Mouse (Mus musculus): ENCODE data around the gene Bmper. TPM values are rescaled to one million over a fixed set of nuclear protein-coding genes. Genes with fewer than 3 reads are reported as not detected.

Gene Bmper
- polyA plus RNA-seq, 1 experiment from 2014 or later: 8.4 TPM

DNA sequence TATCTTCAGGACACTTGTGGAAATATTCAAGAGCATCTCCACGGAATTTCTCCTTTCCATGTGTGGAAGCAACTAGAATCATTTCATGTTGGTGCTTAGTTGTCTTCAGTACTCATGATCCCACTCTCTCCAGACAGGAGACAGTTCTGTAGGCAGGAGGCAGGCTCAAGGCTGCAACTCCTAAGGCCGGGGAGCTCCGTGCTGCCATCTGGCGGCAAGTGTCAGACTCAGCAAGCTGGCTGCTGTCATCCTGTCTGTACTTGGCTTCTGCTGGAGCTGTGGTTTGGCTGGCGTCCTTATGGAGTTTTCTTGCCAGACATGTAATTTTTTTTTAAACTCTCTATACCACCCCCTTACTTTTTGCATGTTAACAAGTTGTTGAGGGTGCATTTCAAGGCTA, 27.1 kb downstream of the Bmper start:
- 12% methylated on average over 5 of the region's 5 CpGs for WGBS
- Histone ChIP-seq H3K36me3 (replicated peaks; ENCODE audit: control insufficient read depth, insufficient read depth) (no peaks in the 10 kb centered on the region), H3K4me1 (replicated peaks; ENCODE audit: control insufficient read depth, insufficient read depth, low read length) (peaks cover 9% of the 10 kb centered on the region), H3K9me3 (ENCODE audit: control insufficient read depth, low read length) (no peaks in the 10 kb centered on the region), H3K4me2 (replicated peaks) (no peak overlapping the region), H3K27me3 (ENCODE audit: control insufficient read depth, insufficient read depth, low read length) (no peaks in the 10 kb centered on the region; the same call in 1 of the 2 replicates), H3K9ac (no peak overlapping the region), H3K27ac (no peak overlapping the region), H3K4me3 (replicated peaks; ENCODE audit: low read length) (no peak overlapping the region)
- DNase-seq (ENCODE audit: low spot score) (peak; percentile 84), ATAC-seq (ENCODE audit: low FRiP score) (peak; percentile 72; the same call in 1 of the 2 replicates)

- Histone ChIP-seq H3K9me3 (ENCODE audit: control insufficient read depth, low read length) (no peaks in the 10 kb centered on the region), H3K9ac (no peak overlapping the region), H3K4me2 (replicated peaks) (no peak overlapping the region), H3K27ac (no peak overlapping the region), H3K4me1 (replicated peaks; ENCODE audit: control insufficient read depth, insufficient read depth, low read length) (peaks cover 9% of the 10 kb centered on the region), H3K36me3 (replicated peaks; ENCODE audit: control insufficient read depth, insufficient read depth) (no peaks in the 10 kb centered on the region), H3K27me3 (ENCODE audit: control insufficient read depth, insufficient read depth, low read length) (no peaks in the 10 kb centered on the region), H3K4me3 (replicated peaks; ENCODE audit: low read length) (no peak overlapping the region)
- 91% methylated on average over 6 of the region's 6 CpGs for WGBS
- DNase-seq (ENCODE audit: low spot score) (no peak), ATAC-seq (ENCODE audit: low FRiP score) (no peak)
These were observed 28.1 kb downstream of the Bmper start for GRCm38 (mm10) chr9:23251001-23251400.

- Histone ChIP-seq H3K9me3 (ENCODE audit: control insufficient read depth, low read length) (no peaks in the 10 kb centered on the region), H3K4me2 (replicated peaks) (no peak overlapping the region), H3K9ac (no peak overlapping the region), H3K36me3 (replicated peaks; ENCODE audit: control insufficient read depth, insufficient read depth) (no peaks in the 10 kb centered on the region), H3K4me3 (replicated peaks; ENCODE audit: low read length) (no peak overlapping the region), H3K27ac (no peak overlapping the region), H3K4me1 (replicated peaks; ENCODE audit: control insufficient read depth, insufficient read depth, low read length) (peaks cover 9% of the 10 kb centered on the region), H3K27me3 (ENCODE audit: control insufficient read depth, insufficient read depth, low read length) (no peaks in the 10 kb centered on the region)
- DNase-seq (ENCODE audit: low spot score) (no peak), ATAC-seq (ENCODE audit: low FRiP score) (no peak)
- WGBS: 77% methylated on average over 6 of the region's 6 CpGs
These were observed 30.7 kb downstream of the Bmper start for GRCm38 (mm10) chr9:23253624-23254023.

DNA sequence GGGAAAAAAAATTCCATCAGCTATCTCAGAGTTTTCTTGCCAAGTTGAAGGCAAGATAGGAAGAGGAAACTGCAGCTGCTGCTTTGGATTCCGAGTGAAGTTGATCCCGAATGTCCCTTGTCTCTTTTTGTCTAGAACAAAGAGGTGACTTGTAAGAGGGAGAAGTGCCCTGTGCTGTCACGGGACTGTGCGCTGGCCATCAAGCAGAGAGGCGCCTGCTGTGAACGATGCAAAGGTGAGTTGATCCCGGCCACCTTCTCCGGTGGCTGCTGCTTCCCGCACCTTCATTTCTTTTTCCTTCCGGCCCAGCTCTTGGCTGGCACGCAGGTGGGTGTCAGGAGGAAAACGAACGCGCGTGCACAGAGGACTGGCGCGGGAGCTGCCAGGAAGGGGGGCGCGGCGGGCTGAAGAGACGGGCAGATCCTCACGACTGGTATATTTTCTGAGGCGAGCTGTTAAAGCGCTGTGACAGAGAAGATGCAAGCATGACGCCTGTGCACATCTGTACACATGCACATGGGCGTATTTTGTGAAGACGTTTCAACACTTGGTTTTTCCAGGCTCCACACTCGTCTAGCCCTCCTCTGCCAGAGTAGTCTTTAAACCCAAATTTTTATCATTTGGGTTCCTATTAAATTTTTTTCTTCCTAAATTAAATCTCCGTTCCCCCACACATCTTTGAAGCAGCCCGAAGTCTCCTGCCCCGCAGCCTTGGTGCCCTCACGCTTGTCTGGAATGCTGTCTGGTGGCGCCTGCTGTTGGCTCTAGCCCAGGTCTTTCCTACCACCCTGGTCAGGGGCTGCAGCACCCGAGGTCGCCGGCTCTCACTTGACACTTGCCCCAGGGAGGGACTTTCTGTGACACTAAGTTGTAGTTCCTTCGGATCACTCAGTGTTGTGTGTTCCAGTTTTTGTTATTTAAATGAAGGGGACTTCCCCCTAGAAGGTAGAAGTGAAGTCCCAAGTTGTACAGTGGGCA, 31.6 kb downstream of the Bmper start:
- DNase-seq (ENCODE audit: low spot score) (peak; percentile 40), ATAC-seq (ENCODE audit: low FRiP score) (peak; percentile 54; the same call in 1 of the 2 replicates)
- 39% methylated on average over 37 of the region's 37 CpGs for WGBS
- H3K27ac ChIP-seq: no peak overlapping the region
- no peaks in the 10 kb centered on the region for H3K36me3 ChIP-seq (replicated peaks; ENCODE audit: control insufficient read depth, insufficient read depth)
- H3K4me1 ChIP-seq (replicated peaks; ENCODE audit: control insufficient read depth, insufficient read depth, low read length): peaks cover 9% of the 10 kb centered on the region
- H3K4me2 ChIP-seq (replicated peaks): peak overlapping the region; percentile 52
- H3K27me3 ChIP-seq (ENCODE audit: control insufficient read depth, insufficient read depth, low read length): no peaks in the 10 kb centered on the region
- peak overlapping the region; percentile 49; the same call in 1 of the 2 replicates for H3K9ac ChIP-seq
- H3K4me3 ChIP-seq (replicated peaks; ENCODE audit: low read length): peak overlapping the region; percentile 25
- peaks cover 6% of the 10 kb centered on the region; the same call in 1 of the 2 replicates for H3K9me3 ChIP-seq (ENCODE audit: control insufficient read depth, low read length)

DNA sequence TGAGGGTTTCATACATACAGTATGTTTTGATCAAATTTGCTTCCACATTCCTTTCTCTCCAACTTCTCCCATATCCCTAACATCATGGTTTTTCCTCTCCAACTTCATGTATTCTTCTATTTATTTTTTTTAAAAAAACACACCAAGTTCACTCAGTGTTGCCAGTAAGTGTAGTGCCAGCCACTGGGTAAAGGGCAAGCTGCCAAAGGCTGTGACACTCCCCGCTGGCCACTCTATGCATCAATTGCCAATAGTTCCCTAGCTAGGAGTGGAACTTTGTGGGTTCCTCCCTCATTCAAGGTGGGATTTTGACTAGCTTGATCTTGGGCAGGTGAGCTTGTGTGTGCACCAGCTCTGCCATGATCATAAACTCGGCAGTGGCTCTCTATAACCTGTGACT, 33.0 kb downstream of the Bmper start:
- ATAC-seq (ENCODE audit: low FRiP score) (no peak), DNase-seq (ENCODE audit: low spot score) (no peak)
- Histone ChIP-seq H3K9me3 (ENCODE audit: control insufficient read depth, low read length) (peaks cover 10% of the 10 kb centered on the region; the same call in 1 of the 2 replicates), H3K4me3 (replicated peaks; ENCODE audit: low read length) (no peak overlapping the region), H3K9ac (no peak overlapping the region), H3K4me2 (replicated peaks) (no peak overlapping the region), H3K27ac (no peak overlapping the region), H3K27me3 (ENCODE audit: control insufficient read depth, insufficient read depth, low read length) (no peaks in the 10 kb centered on the region), H3K36me3 (replicated peaks; ENCODE audit: control insufficient read depth, insufficient read depth) (no peaks in the 10 kb centered on the region), H3K4me1 (replicated peaks; ENCODE audit: control insufficient read depth, insufficient read depth, low read length) (peaks cover 9% of the 10 kb centered on the region)
- 86% methylated on average over 2 of the region's 2 CpGs for WGBS

DNA sequence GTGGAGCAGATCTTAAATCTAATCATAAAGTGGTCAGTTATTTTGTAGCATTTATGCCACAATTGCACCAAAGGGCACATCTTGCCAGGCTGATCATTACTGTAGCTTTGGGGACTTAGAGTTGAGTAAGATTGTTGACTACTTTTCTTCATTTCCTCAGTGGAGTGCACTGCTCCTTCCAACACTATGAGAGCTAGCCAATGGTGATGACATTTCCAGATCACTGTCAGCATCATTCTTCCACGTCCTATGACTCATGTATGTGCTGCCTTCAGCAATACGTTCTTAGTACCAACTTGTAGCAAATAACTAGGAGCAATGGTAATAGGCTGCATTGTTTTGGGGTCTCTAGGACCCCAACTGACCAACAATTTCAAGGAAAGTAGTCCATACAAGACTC, 33.7 kb downstream of the Bmper start:
- no peaks in the 10 kb centered on the region for H3K27me3 ChIP-seq (ENCODE audit: control insufficient read depth, insufficient read depth, low read length)
- H3K9me3 ChIP-seq (ENCODE audit: control insufficient read depth, low read length): peaks cover 10% of the 10 kb centered on the region; the same call in 1 of the 2 replicates
- H3K4me3 ChIP-seq (replicated peaks; ENCODE audit: low read length): no peak overlapping the region
- H3K9ac ChIP-seq: no peak overlapping the region
- WGBS: 91% methylated on average over 2 of the region's 2 CpGs
- no peak for DNase-seq (ENCODE audit: low spot score)
- no peak overlapping the region for H3K27ac ChIP-seq
- H3K4me2 ChIP-seq (replicated peaks): no peak overlapping the region
- peaks cover 9% of the 10 kb centered on the region for H3K4me1 ChIP-seq (replicated peaks; ENCODE audit: control insufficient read depth, insufficient read depth, low read length)
- no peaks in the 10 kb centered on the region for H3K36me3 ChIP-seq (replicated peaks; ENCODE audit: control insufficient read depth, insufficient read depth)
- no peak for ATAC-seq (ENCODE audit: low FRiP score)

- no peak for ATAC-seq (ENCODE audit: low FRiP score)
- no peak for DNase-seq (ENCODE audit: low spot score)
- WGBS: 91% methylated on average over 3 of the region's 3 CpGs
These were observed 39.0 kb downstream of the Bmper start for GRCm38 (mm10) chr9:23261834-23262233.

DNA sequence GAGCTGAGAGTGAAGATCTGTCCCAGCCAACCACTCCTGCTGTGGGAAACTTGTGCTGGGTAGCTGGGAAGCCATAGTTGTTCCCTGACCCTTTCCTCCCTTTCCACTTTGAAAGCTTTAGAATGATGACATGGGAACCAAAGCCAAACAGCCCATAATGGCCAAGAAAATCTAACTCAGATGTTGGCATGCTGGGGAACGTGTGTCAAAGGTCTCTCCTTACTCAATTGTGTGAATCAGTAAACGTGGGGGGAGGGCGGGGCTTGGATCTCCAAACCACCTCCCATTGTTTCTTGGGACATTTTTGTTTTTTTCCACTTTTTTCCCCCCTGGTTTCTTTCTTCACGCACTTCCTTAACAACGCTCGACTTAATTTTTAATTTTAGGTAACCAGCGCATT, 40.0 kb downstream of the Bmper start:
- H3K9ac ChIP-seq: no peak overlapping the region
- 79% methylated on average over 7 of the region's 7 CpGs for WGBS

More at GRCm38 (mm10) chr9:23261834-23262233, 39.0 kb downstream of the Bmper start:
- Histone ChIP-seq H3K4me1 (replicated peaks; ENCODE audit: control insufficient read depth, insufficient read depth, low read length) (no peaks in the 10 kb centered on the region), H3K36me3 (replicated peaks; ENCODE audit: control insufficient read depth, insufficient read depth) (no peaks in the 10 kb centered on the region), H3K4me3 (replicated peaks; ENCODE audit: low read length) (no peak overlapping the region), H3K9me3 (ENCODE audit: control insufficient read depth, low read length) (peaks cover 10% of the 10 kb centered on the region; the same call in 1 of the 2 replicates), H3K27ac (no peak overlapping the region), H3K27me3 (ENCODE audit: control insufficient read depth, insufficient read depth, low read length) (no peaks in the 10 kb centered on the region), H3K9ac (no peak overlapping the region), H3K4me2 (replicated peaks) (no peak overlapping the region)

GRCm38 (mm10) chr9:23264471-23264870, 41.6 kb downstream of the Bmper start:
- Histone ChIP-seq H3K27me3 (ENCODE audit: control insufficient read depth, insufficient read depth, low read length) (no peaks in the 10 kb centered on the region), H3K4me2 (replicated peaks) (no peak overlapping the region), H3K4me3 (replicated peaks; ENCODE audit: low read length) (no peak overlapping the region), H3K27ac (no peak overlapping the region), H3K4me1 (replicated peaks; ENCODE audit: control insufficient read depth, insufficient read depth, low read length) (no peaks in the 10 kb centered on the region), H3K9me3 (ENCODE audit: control insufficient read depth, low read length) (peaks cover 5% of the 10 kb centered on the region; the same call in 1 of the 2 replicates), H3K36me3 (replicated peaks; ENCODE audit: control insufficient read depth, insufficient read depth) (no peaks in the 10 kb centered on the region), H3K9ac (no peak overlapping the region)
- WGBS: 85% methylated on average over 4 of the region's 4 CpGs
- DNase-seq (ENCODE audit: low spot score): no peak
- ATAC-seq (ENCODE audit: low FRiP score): no peak

More for the DNA sequence above, 40.0 kb downstream of the Bmper start:
- no peak for DNase-seq (ENCODE audit: low spot score)
- H3K4me3 ChIP-seq (replicated peaks; ENCODE audit: low read length): no peak overlapping the region
- H3K36me3 ChIP-seq (replicated peaks; ENCODE audit: control insufficient read depth, insufficient read depth): no peaks in the 10 kb centered on the region
- no peaks in the 10 kb centered on the region for H3K4me1 ChIP-seq (replicated peaks; ENCODE audit: control insufficient read depth, insufficient read depth, low read length)
- no peak for ATAC-seq (ENCODE audit: low FRiP score)
- no peaks in the 10 kb centered on the region for H3K27me3 ChIP-seq (ENCODE audit: control insufficient read depth, insufficient read depth, low read length)
- H3K4me2 ChIP-seq (replicated peaks): no peak overlapping the region
- H3K27ac ChIP-seq: no peak overlapping the region
- peaks cover 10% of the 10 kb centered on the region; the same call in 1 of the 2 replicates for H3K9me3 ChIP-seq (ENCODE audit: control insufficient read depth, low read length)

Measured in hindbrain, embryonic 14.5 days (tissue).